Mouse (Mus musculus) E14TG2a.4 (cell line): Measurements from ENCODE around the gene Acbd3.

Experiments
- CTCF ChIP-seq: conservative IDR thresholded peaks from 2 replicates; pipeline ENCODE4 v1.5.1; 2014; ENCODE audit warnings: low read length
- NANOG ChIP-seq: IDR thresholded peaks from 2 replicates; pipeline ENCODE4 v1.6.1; 2014; ENCODE audit warnings: borderline replicate concordance, low read length, mixed read lengths
- POU5F1 ChIP-seq: IDR thresholded peaks from 2 replicates; pipeline ENCODE4 v1.6.1; 2014; ENCODE audit warnings: low read length, borderline replicate concordance

GRCm38 (mm10) chr1:180774664-180775063 is 48.8 kb downstream of the Acbd3 start:
- TF ChIP-seq NANOG: no peak
- TF ChIP-seq CTCF: peak; percentile 83
- TF ChIP-seq POU5F1: no peak
